In genomic region chr9:81632736-81633436, GRCm38 (mm10) we compare ENCODE assay signal across 8 mouse cellular contexts. TPM values are rescaled to one million over a fixed set of nuclear protein-coding genes. Genes with fewer than 3 reads are reported as not detected.
DNase-seq lines count a peak whose midpoint lies in the region; ATAC-seq lines count a peak whose summit lies in the region.

No protein-coding gene starts in this region.

- peaks cover 27% of the 10 kb centered on the region for H3K27me3 ChIP-seq in embryonic facial prominence, embryonic 15.5 days
- peaks cover 43% of the 10 kb centered on the region for H3K27me3 ChIP-seq in limb, embryonic 11.5 days (ENCODE audit: control insufficient read depth, insufficient read depth, low read length)
- peaks cover 17% of the 10 kb centered on the region for H3K27me3 ChIP-seq in midbrain, embryonic 16.5 days (ENCODE audit: control insufficient read depth, insufficient read depth, low read depth, low read length)

- no peaks in the 10 kb centered on the region for H3K9me3 ChIP-seq in embryonic facial prominence, embryonic 15.5 days (replicated peaks)
- no peaks in the 10 kb centered on the region; the same call in 1 of the 2 replicates for H3K9me3 ChIP-seq in limb, embryonic 11.5 days (ENCODE audit: control insufficient read depth, low read length)
- H3K9me3 ChIP-seq in midbrain, embryonic 16.5 days (replicated peaks; ENCODE audit: control insufficient read depth, low read length, poor library complexity, severe bottlenecking): no peaks in the 10 kb centered on the region

- WGBS in embryonic facial prominence, embryonic 15.5 days: 0% methylated on average over 44 of the region's 47 CpGs
- WGBS in limb, embryonic 11.5 days: under 1% methylated on average over 41 of the region's 47 CpGs
- under 1% methylated on average over 45 of the region's 47 CpGs for WGBS in midbrain, embryonic 16.5 days

- H3K9ac ChIP-seq in embryonic facial prominence, embryonic 15.5 days: peak overlapping the region; percentile 44
- peak overlapping the region; percentile 36 for H3K9ac ChIP-seq in limb, embryonic 11.5 days (ENCODE audit: low read length)
- H3K9ac ChIP-seq in midbrain, embryonic 16.5 days (ENCODE audit: low read depth, low read length): peak overlapping the region; percentile 84

- peak; percentile 48 for ATAC-seq in embryonic facial prominence, embryonic 15.5 days (ENCODE audit: insufficient number of reproducible peaks, low FRiP score, low TSS enrichment, low read depth)
- ATAC-seq in limb, embryonic 11.5 days (ENCODE audit: insufficient number of reproducible peaks, low FRiP score, low TSS enrichment, low read depth): peak; percentile 75
- ATAC-seq in midbrain, embryonic 16.5 days: peak; percentile 69

- DNase-seq in gastrocnemius, postnatal 10 days: peak; percentile 14
- DNase-seq in gastrocnemius, adult 8-10 months (ENCODE audit: low spot score in 2 of 2): no peak
- peak; percentile 65 for DNase-seq in Muller cell, postnatal 12 days (ENCODE audit: inconsistent ontology term)
- DNase-seq in heart, postnatal 4 days: peak; percentile 15
- DNase-seq in limb, embryonic 11.5 days (ENCODE audit: low spot score): no peak
- DNase-seq in adipocyte (ENCODE audit: low spot score): no peak

- peaks cover 30% of the 10 kb centered on the region for H3K4me1 ChIP-seq in embryonic facial prominence, embryonic 15.5 days
- H3K4me1 ChIP-seq in limb, embryonic 11.5 days (ENCODE audit: control insufficient read depth, insufficient read depth, low read length): 0 out of 2 replicates have a peak, but pooled peaks cover 4% of the 10 kb centered on the region
- peaks cover 17% of the 10 kb centered on the region for H3K4me1 ChIP-seq in midbrain, embryonic 16.5 days (ENCODE audit: control insufficient read depth, insufficient read depth, low read length)

- peak overlapping the region; percentile 58; the same call in 1 of the 2 replicates for H3K27ac ChIP-seq in embryonic facial prominence, embryonic 15.5 days (replicated peaks)
- no peak overlapping the region for H3K27ac ChIP-seq in limb, embryonic 11.5 days (replicated peaks; ENCODE audit: low read depth, low read length)
- peak overlapping the region; percentile 83 for H3K27ac ChIP-seq in midbrain, embryonic 16.5 days (ENCODE audit: low read length)

- H3K4me2 ChIP-seq in embryonic facial prominence, embryonic 15.5 days (replicated peaks): peak overlapping the region; percentile 98
- H3K4me2 ChIP-seq in limb, embryonic 11.5 days (ENCODE audit: low read depth, severe bottlenecking): peak overlapping the region; percentile 95
- peak overlapping the region; percentile 99 for H3K4me2 ChIP-seq in midbrain, embryonic 16.5 days (ENCODE audit: low read length)

- no peaks in the 10 kb centered on the region for H3K36me3 ChIP-seq in embryonic facial prominence, embryonic 15.5 days
- no peaks in the 10 kb centered on the region for H3K36me3 ChIP-seq in limb, embryonic 11.5 days (ENCODE audit: control insufficient read depth, insufficient read depth, low read length)
- H3K36me3 ChIP-seq in midbrain, embryonic 16.5 days (ENCODE audit: control insufficient read depth, insufficient read depth, low read length): no peaks in the 10 kb centered on the region

- H3K4me3 ChIP-seq in embryonic facial prominence, embryonic 15.5 days (replicated peaks): peak overlapping the region; percentile 69
- peak overlapping the region; percentile 57 for H3K4me3 ChIP-seq in limb, embryonic 11.5 days (ENCODE audit: low read depth, low read length)
- peak overlapping the region; percentile 85 for H3K4me3 ChIP-seq in midbrain, embryonic 16.5 days (ENCODE audit: low read depth, low read length)

RNA-seq across cellular contexts. Expression of gene Htr1b, which starts 0.7 kb away (rescaled TPM):
- total RNA-seq in gastrocnemius, postnatal 10 days (2021): under 1 TPM; 0.11 to 0.12 TPM
- total RNA-seq in gastrocnemius, adult 8-10 months (2022): under 1 TPM in 3 of 4 experiments, not detected in 1; 0.07 to 0.21 (median 0.20) TPM
- polyA plus RNA-seq in embryonic facial prominence, embryonic 15.5 days (2015; fragmentation: Nextera tagmentation; extraction: Ambion mirVana): 1.7 and 2.0 TPM in 2 replicates
- under 1 TPM; 0.18 to 0.31 TPM for total RNA-seq in heart, postnatal 4 days (2021)
- polyA plus RNA-seq in limb, embryonic 11.5 days (2014; fragmentation: Nextera tagmentation; extraction: Ambion mirVana): 0.14 and 0.27 TPM in 2 replicates
- 5.4 and 7.0 TPM in 2 replicates for polyA plus RNA-seq in midbrain, embryonic 16.5 days (2015; fragmentation: Nextera tagmentation; extraction: Ambion mirVana)

Comparison
In these comparisons a context has a peak if more than half of its experiments do, and no peak if none do; other contexts are left out.
1. DNase-seq: peak in gastrocnemius, postnatal 10 days (single experiment), Muller cell, postnatal 12 days (single experiment) and heart, postnatal 4 days (single experiment); none in gastrocnemius, adult 8-10 months (0 of 2), limb, embryonic 11.5 days (single experiment) and adipocyte (single experiment).
2. Peak in every context shown above with its lines, with median percentiles within 50 percentile points of each other: ATAC-seq, H3K4me2 ChIP-seq, H3K4me3 ChIP-seq and H3K9ac ChIP-seq.